Mouse (Mus musculus) heart, embryonic 16.5 days (tissue): ENCODE data around the gene 0610010F05Rik. TPM values are rescaled to one million over a fixed set of nuclear protein-coding genes. Genes with fewer than 3 reads are reported as not detected.

Source experiments
- ATAC-seq: fragments of 200-750 bp; cut with Nextera tagmentation; replicated peaks from 2 replicates; pipeline ENCODE4 v1.8.0; 2017; ENCODE audit warnings: moderate number of reproducible peaks; ENCODE audit not compliant: insufficient read depth, low FRiP score; ENCODE audit errors: extremely low read depth
- H3K27ac ChIP-seq: fragments of 300-500 bp; sonication (generic); 2 replicates; pipeline ENCODE4 v1.5.1; 2014; ENCODE audit warnings: mild to moderate bottlenecking, low read length, control low read depth, moderate library complexity
- H3K27me3 ChIP-seq: fragments of 300-500 bp; sonication (generic); 2 replicates; pipeline ENCODE4 v1.6.1; 2014; ENCODE audit warnings: low read length, mixed read lengths; ENCODE audit not compliant: control insufficient read depth, insufficient read depth
- H3K36me3 ChIP-seq: fragments of 300-500 bp; sonication (generic); 2 replicates; pipeline ENCODE4 v1.6.1; 2014; ENCODE audit not compliant: control insufficient read depth, insufficient read depth
- H3K4me1 ChIP-seq: fragments of 300-500 bp; sonication (generic); 2 replicates; pipeline ENCODE4 v1.6.1; 2014; ENCODE audit warnings: low read length, mixed read lengths; ENCODE audit not compliant: control insufficient read depth, insufficient read depth
- H3K4me2 ChIP-seq: fragments of 300-500 bp; sonication (generic); 2 replicates; pipeline ENCODE4 v1.6.1; 2014; ENCODE audit warnings: low read depth, mild to moderate bottlenecking, control low read depth, low read length
- H3K4me3 ChIP-seq: fragments of 300-500 bp; sonication (generic); 2 replicates; pipeline ENCODE4 v1.5.1; 2014; ENCODE audit warnings: mild to moderate bottlenecking, control low read depth, low read length
- H3K9ac ChIP-seq: fragments of 300-500 bp; sonication (generic); 2 replicates; pipeline ENCODE4 v1.6.1; 2014; ENCODE audit warnings: low read length, control low read depth
- H3K9me3 ChIP-seq: fragments of 300-500 bp; sonication (generic); replicated peaks from 2 replicates; pipeline ENCODE4 v1.6.1; 2016; ENCODE audit warnings: low read length; ENCODE audit not compliant: control insufficient read depth
- WGBS: fragments of 180-500 bp; shearing (Covaris S2); extraction: QIAGEN DNeasy Blood & Tissue Kit; methylation state at CpG from one replicate; pipeline ENCODE4 v1.1.7; 2014; 5-methylcytosine and 5-hydroxymethylcytosine counted together
- polyA plus RNA-seq: library from polyadenylated mRNA; unstranded; fragments of >200 nt; fragmentation: Nextera tagmentation; extraction: Ambion mirVana; gene quantifications from 2 replicates; pipeline ENCODE4 v1.2.1, GENCODE M21; 2015

Gene 0610010F05Rik
- polyA plus RNA-seq, 1 experiment from 2014 or later: 15.7 TPM

- Histone ChIP-seq H3K9ac (peak within 1 kb of the TSS; percentile 96), H3K4me1 (peaks cover 6% of the 10 kb centered on the region), H3K4me3 (peak within 1 kb of the TSS; percentile 99), H3K27me3 (no peaks in the 10 kb centered on the region), H3K4me2 (peak within 1 kb of the TSS; percentile 83), H3K9me3 (no peaks in the 10 kb centered on the region), H3K36me3 (no peaks in the 10 kb centered on the region; the same call in 1 of the 2 replicates), H3K27ac (peak within 1 kb of the TSS; percentile 95)
- peak; percentile 97 for ATAC-seq
- WGBS: under 1% methylated on average over 49 of the region's 49 CpGs
Observed at GRCm38 (mm10) chr11:23665798-23666501, 32.5 kb upstream of the 0610010F05Rik start, which contains the start of gene Pex13. Pex13 (minus strand) TSS chr11:23665959.

- H3K4me3 ChIP-seq: peak within 1 kb of the TSS; percentile 99
- H3K4me2 ChIP-seq: peak within 1 kb of the TSS; percentile 83
- WGBS: under 1% methylated on average over 28 of the region's 40 CpGs
- peak within 1 kb of the TSS; percentile 95 for H3K27ac ChIP-seq
- H3K9me3 ChIP-seq: no peaks in the 10 kb centered on the region
- peak; percentile 42 for ATAC-seq
- no peaks in the 10 kb centered on the region for H3K27me3 ChIP-seq
- peak within 1 kb of the TSS; percentile 96 for H3K9ac ChIP-seq
- H3K36me3 ChIP-seq: no peaks in the 10 kb centered on the region; the same call in 1 of the 2 replicates
- peaks cover 6% of the 10 kb centered on the region for H3K4me1 ChIP-seq
Observed at GRCm38 (mm10) chr11:23665311-23665786, 31.9 kb upstream of the 0610010F05Rik start, which contains the start of gene Pus10. Pus10 (plus strand) TSS chr11:23665674.

- H3K4me2 ChIP-seq: no peak overlapping the region
- no peak overlapping the region for H3K4me3 ChIP-seq
Observed at GRCm38 (mm10) chr11:23664232-23664631, 30.8 kb upstream of the 0610010F05Rik start.

GRCm38 (mm10) chr11:23657791-23658190 is 24.4 kb upstream of the 0610010F05Rik start:
- no peak overlapping the region for H3K9ac ChIP-seq
- H3K4me1 ChIP-seq: peaks cover 2% of the 10 kb centered on the region; the same call in 1 of the 2 replicates
- H3K9me3 ChIP-seq: no peaks in the 10 kb centered on the region
- H3K4me2 ChIP-seq: no peak overlapping the region
- no peak for ATAC-seq
- no peaks in the 10 kb centered on the region for H3K36me3 ChIP-seq
- H3K4me3 ChIP-seq: no peak overlapping the region
- WGBS: 63% methylated on average over 2 of the region's 2 CpGs
- no peaks in the 10 kb centered on the region for H3K27me3 ChIP-seq
- H3K27ac ChIP-seq: no peak overlapping the region

More at GRCm38 (mm10) chr11:23664232-23664631, 30.8 kb upstream of the 0610010F05Rik start:
- H3K4me1 ChIP-seq: peaks cover 6% of the 10 kb centered on the region
- ATAC-seq: no peak
- H3K27me3 ChIP-seq: no peaks in the 10 kb centered on the region
- H3K9ac ChIP-seq: no peak overlapping the region
- no peaks in the 10 kb centered on the region for H3K36me3 ChIP-seq
- no peak overlapping the region for H3K27ac ChIP-seq
- H3K9me3 ChIP-seq: no peaks in the 10 kb centered on the region

GRCm38 (mm10) chr11:23653666-23654065 is 20.2 kb upstream of the 0610010F05Rik start:
- 72% methylated on average over 3 of the region's 3 CpGs for WGBS
- H3K4me2 ChIP-seq: no peak overlapping the region
- H3K4me3 ChIP-seq: no peak overlapping the region
- no peak overlapping the region for H3K27ac ChIP-seq
- no peak overlapping the region for H3K9ac ChIP-seq
- ATAC-seq: no peak
- H3K27me3 ChIP-seq: no peaks in the 10 kb centered on the region
- H3K36me3 ChIP-seq: 0 out of 2 replicates have a peak, but pooled peaks cover 2% of the 10 kb centered on the region
- H3K4me1 ChIP-seq: no peaks in the 10 kb centered on the region
- no peaks in the 10 kb centered on the region for H3K9me3 ChIP-seq

GRCm38 (mm10) chr11:23647835-23648234 is 14.4 kb upstream of the 0610010F05Rik start:
- ATAC-seq: no peak
- Histone ChIP-seq H3K4me2 (no peak overlapping the region), H3K27me3 (no peaks in the 10 kb centered on the region), H3K36me3 (peaks cover 5% of the 10 kb centered on the region; the same call in 1 of the 2 replicates), H3K4me3 (no peak overlapping the region), H3K4me1 (no peaks in the 10 kb centered on the region), H3K27ac (no peak overlapping the region), H3K9ac (no peak overlapping the region), H3K9me3 (no peaks in the 10 kb centered on the region)
- WGBS: 94% methylated on average over 3 of the region's 3 CpGs

- Histone ChIP-seq H3K9me3 (no peaks in the 10 kb centered on the region), H3K4me2 (no peak overlapping the region), H3K36me3 (peaks cover 3% of the 10 kb centered on the region; the same call in 1 of the 2 replicates), H3K27ac (no peak overlapping the region), H3K27me3 (no peaks in the 10 kb centered on the region), H3K9ac (no peak overlapping the region), H3K4me1 (no peaks in the 10 kb centered on the region), H3K4me3 (no peak overlapping the region)
- ATAC-seq: no peak
Observed at GRCm38 (mm10) chr11:23647431-23647830, 14.0 kb upstream of the 0610010F05Rik start.

GRCm38 (mm10) chr11:23634573-23634972 is 1.1 kb upstream of the 0610010F05Rik start:
- Histone ChIP-seq H3K36me3 (no peaks in the 10 kb centered on the region), H3K4me3 (no peak overlapping the region), H3K4me1 (peaks cover 9% of the 10 kb centered on the region; the same call in 1 of the 2 replicates), H3K27me3 (no peaks in the 10 kb centered on the region), H3K4me2 (no peak overlapping the region), H3K9ac (no peak overlapping the region), H3K27ac (no peak overlapping the region), H3K9me3 (no peaks in the 10 kb centered on the region)
- ATAC-seq: no peak
- 36% methylated on average over 8 of the region's 8 CpGs for WGBS

- WGBS: 8% methylated on average over 7 of the region's 7 CpGs
- ATAC-seq: no peak
- Histone ChIP-seq H3K4me1 (peaks cover 9% of the 10 kb centered on the region; the same call in 1 of the 2 replicates), H3K9ac (peak overlapping the region; percentile 10; the same call in 1 of the 2 replicates), H3K4me3 (peak overlapping the region; percentile 98), H3K27ac (peak overlapping the region; percentile 76), H3K36me3 (no peaks in the 10 kb centered on the region), H3K27me3 (no peaks in the 10 kb centered on the region), H3K4me2 (peak overlapping the region; percentile 76), H3K9me3 (no peaks in the 10 kb centered on the region)
Observed at GRCm38 (mm10) chr11:23633879-23634215, 408 bp upstream of the 0610010F05Rik start.
